Mouse (Mus musculus): ENCODE results near the gene Tubg2. TPM values are rescaled to one million over a fixed set of nuclear protein-coding genes. Genes with fewer than 3 reads are reported as not detected.

Tubg2 gene
- polyA plus RNA-seq, 1 experiment from 2014 or later, result 43.0 TPM

GRCm38 (mm10) chr11:101162301-101162700, 6.6 kb downstream of the Tubg2 start:
- 60% methylated on average over 5 of the region's 5 CpGs for WGBS
- H3K9me3 ChIP-seq (ENCODE audit: control insufficient read depth, low read length), result no peaks in the 10 kb centered on the region
- no peak overlapping the region for H3K4me3 ChIP-seq (replicated peaks; ENCODE audit: low read length)
- ATAC-seq, result no peak
- H3K9ac ChIP-seq (replicated peaks; ENCODE audit: low read depth, low read length), result no peak overlapping the region
- H3K4me1 ChIP-seq (replicated peaks; ENCODE audit: control insufficient read depth, insufficient read depth, low read length), result peaks cover 11% of the 10 kb centered on the region
- no peak overlapping the region for H3K4me2 ChIP-seq (ENCODE audit: low read length)
- peaks cover 39% of the 10 kb centered on the region for H3K27me3 ChIP-seq (replicated peaks; ENCODE audit: control insufficient read depth, insufficient read depth, low read length)
- H3K27ac ChIP-seq (ENCODE audit: low read length), result no peak overlapping the region
- peaks cover 2% of the 10 kb centered on the region; the same call in 1 of the 2 replicates for H3K36me3 ChIP-seq (ENCODE audit: control insufficient read depth, insufficient read depth)

- no peak overlapping the region for H3K4me3 ChIP-seq (replicated peaks; ENCODE audit: low read length)
- WGBS, result 48% methylated on average over 5 of the region's 5 CpGs
- H3K9me3 ChIP-seq (ENCODE audit: control insufficient read depth, low read length), result no peaks in the 10 kb centered on the region
- H3K36me3 ChIP-seq (ENCODE audit: control insufficient read depth, insufficient read depth), result peaks cover 2% of the 10 kb centered on the region; the same call in 1 of the 2 replicates
- H3K27me3 ChIP-seq (replicated peaks; ENCODE audit: control insufficient read depth, insufficient read depth, low read length), result peaks cover 43% of the 10 kb centered on the region
- no peak overlapping the region for H3K4me2 ChIP-seq (ENCODE audit: low read length)
- no peak overlapping the region for H3K27ac ChIP-seq (ENCODE audit: low read length)
- H3K4me1 ChIP-seq (replicated peaks; ENCODE audit: control insufficient read depth, insufficient read depth, low read length), result peaks cover 11% of the 10 kb centered on the region
- no peak overlapping the region for H3K9ac ChIP-seq (replicated peaks; ENCODE audit: low read depth, low read length)
- no peak for ATAC-seq
These were observed 7.1 kb downstream of the Tubg2 start for GRCm38 (mm10) chr11:101162772-101163171.

- H3K9ac ChIP-seq (replicated peaks; ENCODE audit: low read depth, low read length), result 0 out of 2 replicates have a peak overlapping the region, but pooled peaks have one; percentile 10
- 18% methylated on average over 49 of the region's 49 CpGs for WGBS
- peaks cover 48% of the 10 kb centered on the region for H3K27me3 ChIP-seq (replicated peaks; ENCODE audit: control insufficient read depth, insufficient read depth, low read length)
- no peaks in the 10 kb centered on the region for H3K9me3 ChIP-seq (ENCODE audit: control insufficient read depth, low read length)
- no peak for ATAC-seq
- H3K27ac ChIP-seq (ENCODE audit: low read length), result no peak overlapping the region
- peaks cover 11% of the 10 kb centered on the region for H3K4me1 ChIP-seq (replicated peaks; ENCODE audit: control insufficient read depth, insufficient read depth, low read length)
- peak overlapping the region; percentile 13 for H3K4me3 ChIP-seq (replicated peaks; ENCODE audit: low read length)
- H3K4me2 ChIP-seq (ENCODE audit: low read length), result peak overlapping the region; percentile 43
- peaks cover 2% of the 10 kb centered on the region; the same call in 1 of the 2 replicates for H3K36me3 ChIP-seq (ENCODE audit: control insufficient read depth, insufficient read depth)
These were observed 8.0 kb downstream of the Tubg2 start for GRCm38 (mm10) chr11:101163476-101164350.

- WGBS, result 18% methylated on average over 21 of the region's 21 CpGs
- Histone ChIP-seq H3K27ac (ENCODE audit: low read length) (no peak overlapping the region), H3K4me1 (replicated peaks; ENCODE audit: control insufficient read depth, insufficient read depth, low read length) (peaks cover 11% of the 10 kb centered on the region), H3K9ac (replicated peaks; ENCODE audit: low read depth, low read length) (0 out of 2 replicates have a peak overlapping the region, but pooled peaks have one; percentile 10), H3K4me3 (replicated peaks; ENCODE audit: low read length) (peak overlapping the region; percentile 13), H3K4me2 (ENCODE audit: low read length) (peak overlapping the region; percentile 43), H3K9me3 (ENCODE audit: control insufficient read depth, low read length) (no peaks in the 10 kb centered on the region), H3K36me3 (ENCODE audit: control insufficient read depth, insufficient read depth) (peaks cover 2% of the 10 kb centered on the region; the same call in 1 of the 2 replicates), H3K27me3 (replicated peaks; ENCODE audit: control insufficient read depth, insufficient read depth, low read length) (peaks cover 48% of the 10 kb centered on the region)
- no peak for ATAC-seq
These were observed 8.6 kb downstream of the Tubg2 start for GRCm38 (mm10) chr11:101164351-101164665.

- ATAC-seq, result no peak
- Histone ChIP-seq H3K36me3 (ENCODE audit: control insufficient read depth, insufficient read depth) (peaks cover 2% of the 10 kb centered on the region; the same call in 1 of the 2 replicates), H3K4me3 (replicated peaks; ENCODE audit: low read length) (no peak overlapping the region), H3K4me1 (replicated peaks; ENCODE audit: control insufficient read depth, insufficient read depth, low read length) (peaks cover 17% of the 10 kb centered on the region), H3K4me2 (ENCODE audit: low read length) (no peak overlapping the region), H3K27ac (ENCODE audit: low read length) (no peak overlapping the region), H3K27me3 (replicated peaks; ENCODE audit: control insufficient read depth, insufficient read depth, low read length) (peaks cover 48% of the 10 kb centered on the region), H3K9ac (replicated peaks; ENCODE audit: low read depth, low read length) (0 out of 2 replicates have a peak overlapping the region, but pooled peaks have one; percentile 10), H3K9me3 (ENCODE audit: control insufficient read depth, low read length) (no peaks in the 10 kb centered on the region)
- 28% methylated on average over 35 of the region's 35 CpGs for whole genome bisulfite sequencing
These were observed 9.2 kb downstream of the Tubg2 start for GRCm38 (mm10) chr11:101164677-101165580.

GRCm38 (mm10) chr11:101166357-101166756, 10.7 kb downstream of the Tubg2 start:
- peaks cover 2% of the 10 kb centered on the region; the same call in 1 of the 2 replicates for H3K36me3 ChIP-seq (ENCODE audit: control insufficient read depth, insufficient read depth)
- no peak for ATAC-seq
- H3K27me3 ChIP-seq (replicated peaks; ENCODE audit: control insufficient read depth, insufficient read depth, low read length), result peaks cover 53% of the 10 kb centered on the region
- no peak overlapping the region for H3K4me2 ChIP-seq (ENCODE audit: low read length)
- H3K9me3 ChIP-seq (ENCODE audit: control insufficient read depth, low read length), result no peaks in the 10 kb centered on the region
- H3K4me3 ChIP-seq (replicated peaks; ENCODE audit: low read length), result no peak overlapping the region
- no peak overlapping the region for H3K27ac ChIP-seq (ENCODE audit: low read length)
- 49% methylated on average over 14 of the region's 14 CpGs for WGBS
- H3K9ac ChIP-seq (replicated peaks; ENCODE audit: low read depth, low read length), result no peak overlapping the region
- H3K4me1 ChIP-seq (replicated peaks; ENCODE audit: control insufficient read depth, insufficient read depth, low read length), result peaks cover 27% of the 10 kb centered on the region

- H3K27me3 ChIP-seq (replicated peaks; ENCODE audit: control insufficient read depth, insufficient read depth, low read length), result peaks cover 53% of the 10 kb centered on the region
- WGBS, result 55% methylated on average over 19 of the region's 19 CpGs
- H3K27ac ChIP-seq (ENCODE audit: low read length), result no peak overlapping the region
- H3K4me2 ChIP-seq (ENCODE audit: low read length), result no peak overlapping the region
- no peak for ATAC-seq
- peaks cover 2% of the 10 kb centered on the region; the same call in 1 of the 2 replicates for H3K36me3 ChIP-seq (ENCODE audit: control insufficient read depth, insufficient read depth)
- H3K4me1 ChIP-seq (replicated peaks; ENCODE audit: control insufficient read depth, insufficient read depth, low read length), result peaks cover 34% of the 10 kb centered on the region
- no peaks in the 10 kb centered on the region for H3K9me3 ChIP-seq (ENCODE audit: control insufficient read depth, low read length)
- H3K4me3 ChIP-seq (replicated peaks; ENCODE audit: low read length), result no peak overlapping the region
- no peak overlapping the region for H3K9ac ChIP-seq (replicated peaks; ENCODE audit: low read depth, low read length)
These were observed 11.7 kb downstream of the Tubg2 start for GRCm38 (mm10) chr11:101167211-101167962.

GRCm38 (mm10) chr11:101167963-101168300, 12.2 kb downstream of the Tubg2 start:
- H3K9me3 ChIP-seq (ENCODE audit: control insufficient read depth, low read length), result no peaks in the 10 kb centered on the region
- no peak overlapping the region for H3K4me2 ChIP-seq (ENCODE audit: low read length)
- no peak overlapping the region for H3K27ac ChIP-seq (ENCODE audit: low read length)
- H3K36me3 ChIP-seq (ENCODE audit: control insufficient read depth, insufficient read depth), result peaks cover 2% of the 10 kb centered on the region; the same call in 1 of the 2 replicates
- WGBS, result 55% methylated on average over 8 of the region's 8 CpGs
- peaks cover 38% of the 10 kb centered on the region for H3K4me1 ChIP-seq (replicated peaks; ENCODE audit: control insufficient read depth, insufficient read depth, low read length)
- peaks cover 53% of the 10 kb centered on the region for H3K27me3 ChIP-seq (replicated peaks; ENCODE audit: control insufficient read depth, insufficient read depth, low read length)
- no peak overlapping the region for H3K9ac ChIP-seq (replicated peaks; ENCODE audit: low read depth, low read length)
- H3K4me3 ChIP-seq (replicated peaks; ENCODE audit: low read length), result no peak overlapping the region
- no peak for ATAC-seq

All from forebrain, embryonic 16.5 days (tissue).